Comparison of ENCODE assay signal across 27 mouse cellular contexts in genomic region chr1:43769348-43769747, GRCm38 (mm10). TPM values are rescaled to one million over a fixed set of nuclear protein-coding genes. Genes with fewer than 3 reads are reported as not detected.
"Had no signal": no experiment of that assay in that cellular context is flagged by ENCODE, and none has a peak within 500 bp of the region (broad histone marks: within the 10 kb centered on the region; RNA-seq: fewer than 3 reads in every experiment).

No protein-coding gene starts in this region.

- DNase-seq: gastrocnemius, postnatal 14 days; gastrocnemius, postnatal 36 days; heart, adult 2 months; heart, postnatal 4 days; kidney, adult 11 months; kidney, adult 2 months; kidney, adult 9 months; kidney, postnatal 14 days; kidney, postnatal 36 days; liver; liver, embryonic 13.5 days had no signal

- H3K27ac ChIP-seq: heart, adult 2 months; heart, embryonic 13.5 days; heart, embryonic 15.5 days; hindbrain, embryonic 10.5 days; hindbrain, embryonic 12.5 days; hindbrain, embryonic 14.5 days; kidney, embryonic 15.5 days; kidney, postnatal 0 days; layer of hippocampus, adult 2 months; left cerebral cortex, adult 2 months; limb, embryonic 10.5 days; limb, embryonic 12.5 days; liver, embryonic 13.5 days; liver, embryonic 15.5 days had no signal

- H3K4me3 ChIP-seq: heart, adult 2 months; heart, embryonic 13.5 days; heart, embryonic 15.5 days; hindbrain, embryonic 10.5 days; hindbrain, embryonic 12.5 days; kidney, embryonic 15.5 days; layer of hippocampus, adult 2 months; left cerebral cortex, adult 2 months; limb, embryonic 10.5 days; limb, embryonic 12.5 days; liver, embryonic 13.5 days; liver, embryonic 15.5 days had no signal

- ATAC-seq: hindbrain, embryonic 16.5 days had no signal

- H3K4me2 ChIP-seq: heart, embryonic 11.5 days; heart, embryonic 13.5 days; heart, embryonic 15.5 days; hindbrain, embryonic 12.5 days; hindbrain, embryonic 14.5 days; kidney, embryonic 15.5 days; limb, embryonic 12.5 days; liver, embryonic 11.5 days; liver, embryonic 13.5 days; liver, embryonic 15.5 days had no signal

- H3K4me1 ChIP-seq: heart, embryonic 13.5 days; heart, embryonic 15.5 days; hindbrain, embryonic 10.5 days; hindbrain, embryonic 12.5 days; kidney, embryonic 15.5 days; limb, embryonic 10.5 days; limb, embryonic 12.5 days; liver, embryonic 13.5 days; liver, embryonic 15.5 days had no signal

- H3K9me3 ChIP-seq: heart, embryonic 13.5 days; heart, embryonic 15.5 days; hindbrain, embryonic 12.5 days; kidney, embryonic 15.5 days; limb, embryonic 10.5 days; limb, embryonic 12.5 days; liver, embryonic 13.5 days; liver, embryonic 15.5 days had no signal

- H3K27me3 ChIP-seq: heart, embryonic 13.5 days; heart, embryonic 15.5 days; hindbrain, embryonic 12.5 days; kidney, embryonic 15.5 days; limb, embryonic 12.5 days; liver, embryonic 13.5 days; liver, embryonic 15.5 days had no signal

- H3K9ac ChIP-seq: heart, embryonic 13.5 days; heart, embryonic 15.5 days; hindbrain, embryonic 12.5 days; hindbrain, embryonic 14.5 days; kidney, embryonic 15.5 days; limb, embryonic 12.5 days; liver, embryonic 13.5 days; liver, embryonic 15.5 days had no signal

RNA-seq across cellular contexts. Expression of gene 1500015O10Rik, which starts 38.9 kb away (rescaled TPM):
- total RNA-seq: granulocyte monocyte progenitor cell, adult 5-6 weeks had no signal
- polyA plus RNA-seq: limb, embryonic 10.5 days had no signal
